Mouse (Mus musculus): ENCODE measurements around the gene Lclat1. TPM values are rescaled to one million over a fixed set of nuclear protein-coding genes. Genes with fewer than 3 reads are reported as not detected.
A peak's percentile ranks its signal among the peaks of the same experiment; 100 is the strongest.
"Not testable (repeated sequence)": the region's sequence is repeated elsewhere in the genome, so short reads cannot be mapped to it uniquely, and the experiment has no call there.

The Lclat1 gene
- polyA plus RNA-seq, 1 experiment from 2014 or later = 11.3 TPM

GRCm38 (mm10) chr17:73251812-73252608, 144.2 kb downstream of the Lclat1 start:
- ATAC-seq (ENCODE audit: insufficient read depth, low FRiP score, low read depth) = 0 out of 2 replicates have a peak, but pooled peaks have one; percentile 50
- Histone ChIP-seq H3K36me3 (no peaks in the 10 kb centered on the region), H3K4me3 (replicated peaks) (no peak overlapping the region), H3K27me3 (replicated peaks) (no peaks in the 10 kb centered on the region), H3K9me3 (no peaks in the 10 kb centered on the region), H3K4me2 (no peak overlapping the region), H3K4me1 (peaks cover 7% of the 10 kb centered on the region; the same call in 1 of the 2 replicates), H3K9ac (no peak overlapping the region), H3K27ac (no peak overlapping the region)
- WGBS = 53% methylated on average over 11 of the region's 11 CpGs

- Histone ChIP-seq H3K9me3 (no peaks in the 10 kb centered on the region), H3K36me3 (no peaks in the 10 kb centered on the region), H3K9ac (no peak overlapping the region), H3K4me2 (no peak overlapping the region), H3K27ac (no peak overlapping the region), H3K4me1 (peaks cover 7% of the 10 kb centered on the region; the same call in 1 of the 2 replicates), H3K27me3 (replicated peaks) (no peaks in the 10 kb centered on the region), H3K4me3 (replicated peaks) (no peak overlapping the region)
- 73% methylated on average over 10 of the region's 10 CpGs for WGBS
- no peak for ATAC-seq (ENCODE audit: insufficient read depth, low FRiP score, low read depth)
Observed at GRCm38 (mm10) chr17:73253291-73253969, 145.6 kb downstream of the Lclat1 start.

GRCm38 (mm10) chr17:73255801-73256200, 148.0 kb downstream of the Lclat1 start:
- no peak overlapping the region for H3K27ac ChIP-seq
- H3K36me3 ChIP-seq = no peaks in the 10 kb centered on the region
- no peak for ATAC-seq (ENCODE audit: insufficient read depth, low FRiP score, low read depth)
- H3K27me3 ChIP-seq (replicated peaks) = no peaks in the 10 kb centered on the region
- 92% methylated on average over 5 of the region's 5 CpGs for WGBS
- H3K4me1 ChIP-seq = peaks cover 10% of the 10 kb centered on the region; the same call in 1 of the 2 replicates
- H3K4me3 ChIP-seq (replicated peaks) = no peak overlapping the region
- H3K9me3 ChIP-seq = no peaks in the 10 kb centered on the region
- no peak overlapping the region for H3K9ac ChIP-seq
- no peak overlapping the region for H3K4me2 ChIP-seq

- H3K9me3 ChIP-seq = no peaks in the 10 kb centered on the region
- no peak overlapping the region for H3K9ac ChIP-seq
- H3K4me1 ChIP-seq = peaks cover 3% of the 10 kb centered on the region; the same call in 1 of the 2 replicates
- no peaks in the 10 kb centered on the region for H3K36me3 ChIP-seq
- H3K27me3 ChIP-seq (replicated peaks) = no peaks in the 10 kb centered on the region
- 24% methylated on average over 12 of the region's 12 CpGs for WGBS
- ATAC-seq (ENCODE audit: insufficient read depth, low FRiP score, low read depth) = no peak
- no peak overlapping the region for H3K4me3 ChIP-seq (replicated peaks)
- H3K27ac ChIP-seq = no peak overlapping the region; the same call in 1 of the 2 replicates
- no peak overlapping the region for H3K4me2 ChIP-seq
Observed at GRCm38 (mm10) chr17:73258620-73259019, 150.8 kb downstream of the Lclat1 start.

- not testable (repeated sequence) for H3K9ac ChIP-seq; H3K9me3 ChIP-seq; H3K27ac ChIP-seq; H3K36me3 ChIP-seq; H3K4me2 ChIP-seq; H3K4me1 ChIP-seq; ATAC-seq (ENCODE audit: insufficient read depth, low FRiP score, low read depth); H3K27me3 ChIP-seq (replicated peaks); H3K4me3 ChIP-seq (replicated peaks)
- 88% methylated on average over 5 of the region's 5 CpGs for WGBS
Observed at GRCm38 (mm10) chr17:73259258-73259657, 151.5 kb downstream of the Lclat1 start.

- H3K4me1 ChIP-seq = peaks cover 3% of the 10 kb centered on the region; the same call in 1 of the 2 replicates
- WGBS = 81% methylated on average over 2 of the region's 2 CpGs
- H3K27ac ChIP-seq = no peak overlapping the region
- no peak overlapping the region for H3K9ac ChIP-seq
- H3K27me3 ChIP-seq (replicated peaks) = no peaks in the 10 kb centered on the region
- no peak overlapping the region for H3K4me2 ChIP-seq
- H3K36me3 ChIP-seq = no peaks in the 10 kb centered on the region
- no peak for ATAC-seq (ENCODE audit: insufficient read depth, low FRiP score, low read depth)
- H3K4me3 ChIP-seq (replicated peaks) = no peak overlapping the region
- no peaks in the 10 kb centered on the region for H3K9me3 ChIP-seq
Observed at GRCm38 (mm10) chr17:73262558-73262957, 154.8 kb downstream of the Lclat1 start.

GRCm38 (mm10) chr17:73263077-73263501, 155.3 kb downstream of the Lclat1 start:
- H3K36me3 ChIP-seq = no peaks in the 10 kb centered on the region
- 70% methylated on average over 8 of the region's 8 CpGs for WGBS
- no peak overlapping the region for H3K4me2 ChIP-seq
- H3K27ac ChIP-seq = no peak overlapping the region
- no peak overlapping the region for H3K9ac ChIP-seq
- no peaks in the 10 kb centered on the region for H3K9me3 ChIP-seq
- H3K4me3 ChIP-seq (replicated peaks) = no peak overlapping the region
- H3K4me1 ChIP-seq = peaks cover 3% of the 10 kb centered on the region; the same call in 1 of the 2 replicates
- H3K27me3 ChIP-seq (replicated peaks) = no peaks in the 10 kb centered on the region
- no peak for ATAC-seq (ENCODE audit: insufficient read depth, low FRiP score, low read depth)

GRCm38 (mm10) chr17:73270871-73271796, 163.3 kb downstream of the Lclat1 start:
- no peaks in the 10 kb centered on the region for H3K9me3 ChIP-seq
- no peaks in the 10 kb centered on the region for H3K4me1 ChIP-seq
- WGBS = 75% methylated on average over 15 of the region's 15 CpGs
- no peak overlapping the region for H3K9ac ChIP-seq
- ATAC-seq (ENCODE audit: insufficient read depth, low FRiP score, low read depth) = no peak
- H3K4me2 ChIP-seq = no peak overlapping the region
- H3K27ac ChIP-seq = no peak overlapping the region
- H3K27me3 ChIP-seq (replicated peaks) = no peaks in the 10 kb centered on the region
- H3K36me3 ChIP-seq = no peaks in the 10 kb centered on the region
- H3K4me3 ChIP-seq (replicated peaks) = no peak overlapping the region

GRCm38 (mm10) chr17:73271797-73272600, 164.2 kb downstream of the Lclat1 start:
- Histone ChIP-seq H3K9me3 (no peaks in the 10 kb centered on the region), H3K9ac (no peak overlapping the region), H3K4me1 (no peaks in the 10 kb centered on the region), H3K36me3 (no peaks in the 10 kb centered on the region), H3K4me2 (no peak overlapping the region), H3K4me3 (replicated peaks) (no peak overlapping the region), H3K27ac (no peak overlapping the region), H3K27me3 (replicated peaks) (no peaks in the 10 kb centered on the region)
- 90% methylated on average over 7 of the region's 7 CpGs for WGBS
- ATAC-seq (ENCODE audit: insufficient read depth, low FRiP score, low read depth) = no peak

- ATAC-seq (ENCODE audit: insufficient read depth, low FRiP score, low read depth) = no peak
- Histone ChIP-seq H3K36me3 (no peaks in the 10 kb centered on the region), H3K4me1 (no peaks in the 10 kb centered on the region), H3K27me3 (replicated peaks) (no peaks in the 10 kb centered on the region), H3K27ac (no peak overlapping the region), H3K9ac (no peak overlapping the region), H3K4me3 (replicated peaks) (no peak overlapping the region), H3K9me3 (no peaks in the 10 kb centered on the region), H3K4me2 (no peak overlapping the region)
- WGBS = 79% methylated on average over 7 of the region's 7 CpGs
Observed at GRCm38 (mm10) chr17:73273809-73274208, 166.0 kb downstream of the Lclat1 start.

- Histone ChIP-seq H3K4me3 (replicated peaks) (no peak overlapping the region), H3K4me1 (no peaks in the 10 kb centered on the region), H3K36me3 (no peaks in the 10 kb centered on the region), H3K9me3 (no peaks in the 10 kb centered on the region), H3K27me3 (replicated peaks) (no peaks in the 10 kb centered on the region), H3K9ac (no peak overlapping the region), H3K4me2 (no peak overlapping the region), H3K27ac (no peak overlapping the region)
- no peak for ATAC-seq (ENCODE audit: insufficient read depth, low FRiP score, low read depth)
- 66% methylated on average over 10 of the region's 10 CpGs for WGBS
Observed at GRCm38 (mm10) chr17:73275066-73275465, 167.3 kb downstream of the Lclat1 start.
